Mouse (Mus musculus) liver, postnatal 0 days (tissue): ENCODE measurements around the gene Lsr.

Source experiments
- CTCF ChIP-seq: sonication (generic); IDR thresholded peaks from 2 replicates; pipeline ENCODE4 v1.5.1; 2016; ENCODE audit warnings: antibody characterized with exemption, low read depth
- EP300 ChIP-seq: IDR thresholded peaks from 2 replicates; pipeline ENCODE4 v1.6.1; 2016; ENCODE audit warnings: antibody characterized with exemption, low read depth, mild to moderate bottlenecking

GRCm38 (mm10) chr7:30954036-30954435 lies 19.2 kb downstream of the Lsr start:
- peak; percentile 29; the same call in 1 of the 2 replicates for TF ChIP-seq CTCF
- TF ChIP-seq EP300 = peak; percentile 43; the same call in 1 of the 2 replicates
